Mouse (Mus musculus): ENCODE data around the gene Slc25a51. TPM values are rescaled to one million over a fixed set of nuclear protein-coding genes. Genes with fewer than 3 reads are reported as not detected.

Gene Slc25a51
- polyA plus RNA-seq, 1 experiment = 109 TPM

DNA sequence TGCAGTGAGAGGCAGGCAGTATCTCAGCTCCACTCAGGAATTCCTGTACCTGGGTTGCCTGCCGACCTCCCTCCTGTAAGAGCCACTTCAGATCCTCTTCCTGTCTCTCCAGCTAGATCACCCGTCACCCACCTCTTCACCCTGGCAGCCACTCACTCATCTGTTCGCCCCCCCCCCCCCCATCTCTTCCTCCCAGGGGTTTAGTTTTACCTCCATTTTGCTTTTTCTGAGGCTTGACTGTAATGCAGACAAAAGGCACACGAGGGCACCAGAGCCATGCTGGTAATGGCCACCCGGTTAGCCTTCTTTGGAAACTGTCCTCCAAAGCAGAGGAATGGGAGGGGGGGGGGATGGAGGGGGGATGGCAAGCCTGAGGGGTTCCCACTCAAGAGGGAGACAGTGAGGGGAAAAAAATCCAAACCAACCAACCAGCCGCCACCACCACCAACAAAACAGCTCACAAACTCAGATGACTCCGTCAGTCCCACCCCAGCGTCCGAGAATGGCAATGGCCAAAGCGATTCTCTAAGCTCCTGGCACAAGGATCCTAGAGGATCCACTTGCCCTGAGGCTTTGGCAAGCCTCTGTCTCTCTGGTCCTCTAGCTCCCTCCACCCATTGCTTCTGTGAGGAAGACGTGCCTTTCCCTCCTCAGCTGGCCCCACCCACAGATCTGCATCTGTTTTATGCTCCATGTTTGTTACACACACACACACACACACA, 9.8 kb upstream of the Slc25a51 start:
- Histone ChIP-seq H3K4me3 (replicated peaks; ENCODE audit: extremely low read depth, low read depth, low read length) (no peak overlapping the region), H3K4me1 (ENCODE audit: control insufficient read depth, insufficient read depth, low read length) (peaks cover 8% of the 10 kb centered on the region)
- TF ChIP-seq CTCF (IDR thresholded peaks at IDR 0.05; ENCODE audit: insufficient read depth, low read length) = peak; percentile 93
- TF ChIP-seq POLR2A (IDR thresholded peaks at IDR 0.05; ENCODE audit: borderline replicate concordance, extremely low read depth, low read depth, low read length) = no peak
- DNase-seq = peak; percentile 70
- WGBS = 26% methylated on average over 11 of the region's 11 CpGs

DNA sequence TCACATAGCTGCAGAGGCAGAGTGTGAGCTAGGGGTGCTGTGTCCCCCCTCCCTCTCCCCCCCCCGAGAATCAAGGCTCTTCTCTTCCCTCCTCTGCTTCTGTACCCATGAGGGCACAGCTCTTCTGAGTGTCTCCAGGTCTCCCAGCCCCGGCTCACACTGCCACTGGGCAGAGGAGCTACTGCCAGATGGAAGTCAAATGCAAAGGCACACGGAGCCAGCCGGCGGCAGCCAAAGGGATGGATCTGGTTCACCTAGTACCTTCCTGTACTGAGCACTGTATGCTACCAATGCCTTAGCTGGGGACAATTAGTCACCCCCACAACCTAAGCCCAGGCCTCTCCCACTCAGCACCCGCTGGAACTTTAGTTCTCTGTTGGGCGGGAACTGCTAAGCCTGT, 7.7 kb upstream of the Slc25a51 start:
- TF ChIP-seq POLR2A (IDR thresholded peaks at IDR 0.05; ENCODE audit: borderline replicate concordance, extremely low read depth, low read depth, low read length) = no peak
- no peak for TF ChIP-seq CTCF (IDR thresholded peaks at IDR 0.05; ENCODE audit: insufficient read depth, low read length)
- WGBS = 64% methylated on average over 7 of the region's 7 CpGs
- H3K4me1 ChIP-seq (ENCODE audit: control insufficient read depth, insufficient read depth, low read length) = peaks cover 8% of the 10 kb centered on the region

DNA sequence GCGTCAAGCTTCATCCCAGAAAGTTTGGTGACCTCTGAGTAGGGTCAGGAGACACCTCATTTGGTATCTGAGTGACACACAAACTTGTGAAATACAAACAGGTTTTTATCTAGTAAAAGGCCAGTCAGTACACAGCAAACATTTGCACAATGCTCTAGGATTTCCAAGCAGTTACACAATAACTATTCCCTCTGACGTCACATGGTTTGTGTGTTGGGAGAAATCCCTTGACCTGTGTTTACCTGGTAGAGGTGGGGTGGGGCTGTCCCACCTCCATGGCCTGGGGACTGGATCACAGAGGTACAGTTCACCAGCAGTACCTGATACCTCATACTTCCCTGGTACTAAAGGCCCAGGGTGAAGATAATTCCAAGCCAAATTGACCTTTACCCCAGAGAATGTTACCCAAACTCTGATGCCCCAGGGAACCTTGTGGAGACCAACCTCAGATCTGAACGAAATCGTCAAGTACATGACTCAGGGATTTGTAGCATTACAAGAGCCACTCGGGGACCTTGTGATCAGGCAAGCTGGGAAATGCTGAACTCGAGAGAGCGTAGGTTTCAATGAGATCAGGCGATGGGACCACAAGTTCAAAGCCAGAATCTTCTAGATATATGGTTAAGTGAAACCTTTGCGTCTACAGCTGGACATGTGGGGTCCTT, 5.2 kb upstream of the Slc25a51 start:
- 70% methylated on average over 9 of the region's 9 CpGs for WGBS
- Histone ChIP-seq H3K4me1 (ENCODE audit: control insufficient read depth, insufficient read depth, low read length) (peaks cover 3% of the 10 kb centered on the region; the same call in 1 of the 2 replicates), H3K4me3 (replicated peaks; ENCODE audit: extremely low read depth, low read depth, low read length) (no peak overlapping the region)
- DNase-seq = peak; percentile 41
- TF ChIP-seq CTCF (IDR thresholded peaks at IDR 0.05; ENCODE audit: insufficient read depth, low read length) (no peak), POLR2A (IDR thresholded peaks at IDR 0.05; ENCODE audit: borderline replicate concordance, extremely low read depth, low read depth, low read length) (no peak)

More for the DNA sequence above, 7.7 kb upstream of the Slc25a51 start:
- DNase-seq = no peak
- no peak overlapping the region for H3K4me3 ChIP-seq (replicated peaks; ENCODE audit: extremely low read depth, low read depth, low read length)

DNA sequence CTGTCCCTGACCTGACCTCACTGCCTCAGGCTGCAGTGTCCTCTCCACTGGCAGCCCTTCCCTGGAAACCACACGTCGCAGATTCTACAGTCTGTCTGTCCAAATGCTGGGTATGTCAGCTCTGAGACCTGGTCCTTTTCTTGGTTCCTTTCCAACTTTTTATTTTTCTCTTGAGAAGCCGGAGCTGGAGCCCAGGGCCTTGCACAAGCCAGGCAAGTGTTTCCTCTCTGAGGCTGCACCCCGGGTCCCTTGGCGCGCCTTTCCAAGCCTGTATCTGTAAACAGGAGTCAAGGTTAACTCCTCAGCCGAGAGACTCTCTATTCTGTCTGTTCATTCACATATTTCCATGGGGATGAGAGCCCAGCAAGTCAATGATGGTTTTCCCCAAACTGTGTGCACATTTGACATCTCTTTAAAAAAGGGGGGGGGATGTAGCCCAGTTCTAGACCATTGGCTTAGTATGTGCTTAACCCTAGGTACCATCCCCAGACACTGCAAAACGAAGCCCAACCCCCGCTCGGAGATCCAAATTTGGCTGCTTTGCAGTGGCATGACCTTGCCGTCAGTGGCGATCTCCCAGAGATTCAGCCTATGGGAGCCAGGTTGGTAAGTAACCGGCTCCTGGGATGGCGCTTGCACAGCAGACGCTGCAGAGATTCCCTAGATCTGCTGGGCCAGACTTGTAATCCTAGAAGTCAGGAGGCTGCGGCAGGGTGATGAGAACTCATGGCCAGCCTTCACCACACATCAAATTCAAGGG, 4.0 kb upstream of the Slc25a51 start:
- 62% methylated on average over 16 of the region's 16 CpGs for WGBS

DNA sequence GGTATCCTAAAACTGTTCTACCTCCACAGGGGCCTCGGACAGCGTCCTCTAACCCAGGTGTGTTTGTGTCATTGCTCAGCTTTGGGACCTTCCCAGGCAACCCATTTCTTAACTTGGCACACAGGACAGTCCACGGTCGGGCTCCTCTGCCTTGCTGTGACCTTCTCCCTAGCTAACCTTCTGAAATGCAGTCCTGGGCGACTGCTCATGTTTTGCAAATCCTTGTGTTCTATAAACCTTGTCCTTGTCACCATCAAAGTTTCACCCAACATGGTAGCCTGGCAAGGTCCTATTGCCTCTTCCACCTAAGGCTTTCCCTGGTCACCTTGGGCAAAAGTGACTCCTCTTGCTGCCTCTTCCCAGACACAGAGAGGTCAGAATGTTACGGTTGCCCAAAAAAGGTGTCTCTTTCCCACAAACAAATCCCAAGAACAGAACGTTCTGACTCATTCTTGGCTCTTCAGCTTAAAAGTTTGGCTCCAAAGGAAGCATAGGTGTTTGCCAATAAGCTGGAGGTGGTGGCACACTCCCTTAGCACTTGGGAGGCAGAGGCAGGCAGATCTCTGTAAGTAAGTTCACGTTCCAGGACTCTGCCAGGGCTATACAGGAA, 2.7 kb upstream of the Slc25a51 start:
- H3K4me3 ChIP-seq (replicated peaks; ENCODE audit: extremely low read depth, low read depth, low read length) = no peak overlapping the region
- no peak for DNase-seq
- no peaks in the 10 kb centered on the region for H3K4me1 ChIP-seq (ENCODE audit: control insufficient read depth, insufficient read depth, low read length)
- TF ChIP-seq POLR2A (IDR thresholded peaks at IDR 0.05; ENCODE audit: borderline replicate concordance, extremely low read depth, low read depth, low read length) (no peak), CTCF (IDR thresholded peaks at IDR 0.05; ENCODE audit: insufficient read depth, low read length) (no peak)
- WGBS = 84% methylated on average over 8 of the region's 8 CpGs

More for the DNA sequence above, 4.0 kb upstream of the Slc25a51 start:
- no peak for DNase-seq
- H3K4me3 ChIP-seq (replicated peaks; ENCODE audit: extremely low read depth, low read depth, low read length) = no peak overlapping the region
- no peaks in the 10 kb centered on the region for H3K4me1 ChIP-seq (ENCODE audit: control insufficient read depth, insufficient read depth, low read length)
- no peak for TF ChIP-seq POLR2A (IDR thresholded peaks at IDR 0.05; ENCODE audit: borderline replicate concordance, extremely low read depth, low read depth, low read length)
- TF ChIP-seq CTCF (IDR thresholded peaks at IDR 0.05; ENCODE audit: insufficient read depth, low read length) = no peak

DNA sequence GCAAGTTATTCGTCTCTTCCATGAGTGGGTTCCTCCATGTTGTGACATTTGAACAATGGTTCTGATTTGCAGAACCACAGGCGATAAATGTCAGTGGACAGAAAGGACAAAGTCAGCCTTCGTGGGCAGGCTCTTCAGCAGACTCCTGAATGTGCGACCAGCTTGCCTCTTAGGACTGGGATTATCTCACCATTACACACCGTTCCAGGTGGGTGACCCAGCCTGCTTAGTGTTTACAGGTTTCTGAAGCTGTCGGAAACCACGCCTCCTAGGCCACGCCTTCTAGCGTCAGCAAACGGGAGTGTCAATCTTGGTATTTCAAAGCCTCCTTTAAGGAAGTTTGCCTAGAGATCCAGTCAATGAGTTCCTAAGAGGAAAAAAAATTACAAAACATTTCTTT, 704 bp upstream of the Slc25a51 start:
- 2% methylated on average over 10 of the region's 10 CpGs for WGBS
- TF ChIP-seq CTCF (IDR thresholded peaks at IDR 0.05; ENCODE audit: insufficient read depth, low read length) = no peak
- peak; percentile 89; the same call in 1 of the 2 replicates for TF ChIP-seq POLR2A (IDR thresholded peaks at IDR 0.05; ENCODE audit: borderline replicate concordance, extremely low read depth, low read depth, low read length)
- H3K4me3 ChIP-seq (replicated peaks; ENCODE audit: extremely low read depth, low read depth, low read length) = peak overlapping the region; percentile 89
- H3K4me1 ChIP-seq (ENCODE audit: control insufficient read depth, insufficient read depth, low read length) = no peaks in the 10 kb centered on the region
- peak; percentile 89 for DNase-seq

DNA sequence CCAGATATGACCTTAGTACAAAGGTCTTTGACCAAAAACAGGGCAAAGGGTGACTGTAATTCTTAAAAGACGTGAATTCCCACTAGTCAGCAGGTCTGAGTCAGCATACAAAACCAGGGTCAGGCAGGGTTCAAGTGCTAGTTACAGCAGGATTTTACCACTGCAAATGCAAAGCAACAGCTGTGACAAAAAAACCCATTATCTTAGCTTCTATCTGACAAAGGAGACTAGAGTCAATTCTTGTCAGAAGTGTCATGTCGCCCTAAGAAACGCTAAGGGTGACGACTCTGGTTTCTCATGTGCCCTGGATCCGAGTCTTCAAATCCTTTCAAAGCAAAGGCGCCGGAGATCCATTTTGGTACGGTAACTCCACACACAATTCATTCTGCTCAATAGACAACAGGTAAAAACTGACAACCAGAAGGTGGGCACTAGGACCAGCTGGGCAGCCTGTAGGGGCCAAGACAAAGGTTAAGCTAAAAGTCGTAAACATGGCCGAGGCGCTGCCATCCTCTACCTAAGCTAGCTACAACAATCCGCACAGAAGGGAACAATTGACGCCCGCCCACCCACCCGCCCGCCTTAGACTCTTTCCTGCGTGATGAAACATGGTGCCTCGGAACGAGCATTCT, 747 bp downstream of the Slc25a51 start:
- under 1% methylated on average over 19 of the region's 19 CpGs for WGBS
- no peak for DNase-seq
- Histone ChIP-seq H3K4me3 (replicated peaks; ENCODE audit: extremely low read depth, low read depth, low read length) (peak overlapping the region; percentile 89), H3K4me1 (ENCODE audit: control insufficient read depth, insufficient read depth, low read length) (peaks cover 6% of the 10 kb centered on the region)
- TF ChIP-seq POLR2A (IDR thresholded peaks at IDR 0.05; ENCODE audit: borderline replicate concordance, extremely low read depth, low read depth, low read length) (no peak), CTCF (IDR thresholded peaks at IDR 0.05; ENCODE audit: insufficient read depth, low read length) (no peak)

DNA sequence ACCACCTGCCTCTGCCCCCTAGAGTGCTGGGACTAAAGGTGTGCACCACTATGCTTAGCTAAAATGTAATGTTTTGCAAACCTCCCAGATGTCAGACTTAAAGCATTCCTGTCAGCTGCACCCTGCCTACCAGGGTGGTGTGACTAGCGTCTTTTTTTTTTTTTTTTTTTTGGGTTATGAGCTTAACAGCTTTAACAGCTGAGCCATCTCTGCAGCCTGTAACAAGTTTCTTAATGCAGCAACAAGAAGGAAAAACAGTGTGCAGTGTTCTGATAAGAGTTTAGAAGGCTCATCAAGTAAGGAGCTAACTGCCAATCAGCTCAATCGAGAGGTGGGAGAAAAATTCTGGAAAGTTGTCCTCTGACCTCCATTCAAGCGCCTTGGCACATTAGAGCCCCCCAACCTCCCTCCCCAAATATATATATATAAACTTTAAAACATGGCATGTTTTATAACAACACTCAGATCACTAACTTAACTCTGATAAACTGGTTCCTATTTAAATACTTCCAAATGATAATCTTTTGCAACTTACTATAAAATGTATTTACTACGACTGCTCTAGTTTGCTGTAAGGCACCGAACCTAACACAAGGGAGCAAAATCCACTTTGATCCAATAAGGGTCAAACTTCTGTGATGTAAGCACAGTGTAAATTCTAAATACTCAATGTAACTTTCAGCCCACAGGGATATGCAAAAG, 1.4 kb downstream of the Slc25a51 start:
- no peak overlapping the region for H3K4me3 ChIP-seq (replicated peaks; ENCODE audit: extremely low read depth, low read depth, low read length)
- WGBS = 33% methylated on average over 5 of the region's 5 CpGs
- H3K4me1 ChIP-seq (ENCODE audit: control insufficient read depth, insufficient read depth, low read length) = peaks cover 10% of the 10 kb centered on the region
- no peak for TF ChIP-seq CTCF (IDR thresholded peaks at IDR 0.05; ENCODE audit: insufficient read depth, low read length)
- no peak for TF ChIP-seq POLR2A (IDR thresholded peaks at IDR 0.05; ENCODE audit: borderline replicate concordance, extremely low read depth, low read depth, low read length)
- DNase-seq = no peak
